Mouse (Mus musculus): ENCODE data around the gene Rassf3.

DNA sequence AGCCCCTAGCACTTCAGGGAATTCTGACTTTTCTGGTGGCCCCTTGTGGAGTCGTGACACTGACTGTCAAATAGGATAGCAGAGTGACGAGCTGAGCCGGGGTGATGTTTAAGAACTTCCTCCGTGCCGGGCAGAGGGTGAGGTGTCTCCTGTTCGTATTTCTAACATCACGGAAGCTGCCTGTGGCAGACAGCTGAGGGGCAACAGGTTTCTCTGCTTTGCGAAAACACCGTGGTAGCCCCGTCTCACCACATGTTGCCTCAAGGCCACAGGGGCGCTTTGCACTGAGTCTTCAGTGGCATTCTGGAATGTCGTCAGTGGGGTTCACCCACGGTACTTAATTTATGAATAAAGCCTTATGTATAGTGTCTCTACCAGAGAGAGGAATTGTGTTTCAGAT, 108.9 kb downstream of the Rassf3 start:
- TF ChIP-seq ZC3H11A (IDR thresholded peaks at IDR 0.05; ENCODE audit: borderline replicate concordance, low read depth, low read length) (no peak), HCFC1 (IDR thresholded peaks at IDR 0.05; ENCODE audit: borderline replicate concordance, insufficient read depth, low read length) (no peak), CHD2 (IDR thresholded peaks at IDR 0.05; ENCODE audit: low read depth, low read length) (no peak)
